Mouse (Mus musculus) liver, adult 2 months (tissue): ENCODE measurements around the gene Zfp451.

Source experiments
- CTCF ChIP-seq: fragments of 200-500 bp; IDR thresholded peaks from 2 replicates; pipeline ENCODE4 v1.5.1; 2011; ENCODE audit warnings: low read depth, low read length, control low read depth
- POLR2A ChIP-seq: fragments of 200-500 bp; IDR thresholded peaks from 2 replicates; pipeline ENCODE4 v1.6.1; 2011; ENCODE audit warnings: low read length, control low read depth; ENCODE audit not compliant: insufficient read depth; ENCODE audit errors: extremely low read depth

- TF ChIP-seq CTCF (no peak), POLR2A (peak; percentile 54; the same call in 1 of the 2 replicates)
Observed at GRCm38 (mm10) chr1:33813868-33814794, at the start of gene Zfp451.
